Mouse (Mus musculus): ENCODE measurements at regions not wholly inside any gene's neighbourhood (a gene's known extent, or its start where the extent isn't known, plus 50 kb on each side); places are given as distances from the start of the nearest gene placed in this dataset.
A peak's percentile ranks its signal among the peaks of the same experiment; 100 is the strongest.
"Not testable (repeated sequence)": the region's sequence is repeated elsewhere in the genome, so short reads cannot be mapped to it uniquely, and the experiment has no call there.

GRCm38 (mm10) chr4:23823516-23823915 lies 672.7 kb upstream of the Mms22l start:
- DNase-seq, result no peak

DNA sequence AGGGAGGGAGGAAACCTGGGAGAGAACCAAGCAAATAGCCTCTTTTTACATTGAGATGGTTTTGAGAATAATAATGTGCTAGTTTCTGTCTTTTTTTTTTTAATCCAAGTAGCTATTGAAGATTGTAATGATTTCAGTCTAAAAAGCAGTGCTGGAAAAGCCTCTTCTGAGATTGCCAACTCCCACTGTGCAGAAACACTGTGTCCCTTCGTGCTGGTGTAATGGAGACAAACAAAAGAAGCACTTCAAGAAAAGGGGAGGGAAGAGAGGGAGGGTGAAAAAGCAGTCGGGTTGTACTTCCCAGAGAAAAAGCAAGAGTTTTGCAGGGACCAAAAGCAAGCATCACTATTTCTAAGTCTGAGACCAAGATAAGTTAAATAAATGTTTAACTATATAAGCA lies 669.4 kb upstream of the Mms22l start:
- DNase-seq, result peak; percentile 13

DNA sequence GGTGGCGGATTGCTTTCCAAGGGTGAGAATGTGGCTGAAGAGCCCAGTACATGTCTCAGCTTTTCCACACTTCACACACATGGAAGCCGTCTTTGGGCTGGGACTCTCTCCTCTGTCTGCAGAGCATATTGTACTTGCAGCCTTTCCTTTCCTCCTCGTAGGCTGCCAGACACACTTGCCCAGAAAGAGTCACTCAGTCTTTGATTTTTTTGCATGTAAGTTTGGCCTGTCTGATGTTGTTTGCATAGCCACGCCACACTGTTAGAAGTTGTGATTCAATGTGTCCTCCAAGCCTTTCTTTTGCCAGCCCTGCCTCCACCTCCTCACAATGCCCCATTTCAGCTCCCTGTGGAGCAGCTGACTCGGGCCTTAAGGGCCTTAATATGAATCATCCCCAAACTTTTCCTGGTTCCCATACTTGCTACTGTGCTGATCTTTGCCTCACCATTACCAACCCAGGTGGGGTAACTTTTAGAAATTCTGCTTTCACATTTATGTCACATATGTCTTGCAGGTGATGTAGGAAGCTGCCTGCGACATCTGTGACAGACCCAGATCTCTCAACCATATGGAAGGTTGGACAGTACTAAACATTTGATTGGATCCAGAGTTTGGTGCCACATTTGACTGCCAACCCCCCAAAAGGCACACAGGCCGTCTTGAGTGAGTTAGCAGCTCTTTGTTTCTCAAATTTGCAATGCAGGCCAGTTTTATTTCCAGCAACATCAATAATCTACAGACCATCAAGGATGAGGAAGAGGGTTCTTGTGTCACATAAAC lies 663.7 kb upstream of the Mms22l start:
- no peak for DNase-seq

- no peak for DNase-seq
Observed at GRCm38 (mm10) chr4:23843609-23844287, 652.5 kb upstream of the Mms22l start.

GRCm38 (mm10) chr4:23844288-23844971 lies 651.8 kb upstream of the Mms22l start:
- DNase-seq, result no peak

DNA sequence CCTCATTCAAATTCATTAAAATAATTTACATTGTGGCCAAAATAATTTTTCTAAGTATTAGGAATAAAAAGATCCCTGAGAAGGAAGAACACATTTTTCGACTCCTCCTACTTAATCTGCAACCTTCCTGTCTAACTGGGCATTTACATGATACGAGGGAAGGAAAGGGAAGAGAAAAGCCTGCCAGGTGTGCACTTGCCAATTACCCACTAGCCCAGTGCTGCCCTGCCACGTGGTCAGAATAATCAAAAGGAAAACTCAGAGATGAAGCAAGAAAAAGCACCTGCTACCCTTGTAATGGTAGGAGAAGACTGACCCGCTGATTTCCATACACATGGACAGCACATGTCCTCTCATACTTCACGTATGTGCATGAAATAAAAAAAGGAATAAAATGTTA lies 651.0 kb upstream of the Mms22l start:
- DNase-seq, result no peak

DNA sequence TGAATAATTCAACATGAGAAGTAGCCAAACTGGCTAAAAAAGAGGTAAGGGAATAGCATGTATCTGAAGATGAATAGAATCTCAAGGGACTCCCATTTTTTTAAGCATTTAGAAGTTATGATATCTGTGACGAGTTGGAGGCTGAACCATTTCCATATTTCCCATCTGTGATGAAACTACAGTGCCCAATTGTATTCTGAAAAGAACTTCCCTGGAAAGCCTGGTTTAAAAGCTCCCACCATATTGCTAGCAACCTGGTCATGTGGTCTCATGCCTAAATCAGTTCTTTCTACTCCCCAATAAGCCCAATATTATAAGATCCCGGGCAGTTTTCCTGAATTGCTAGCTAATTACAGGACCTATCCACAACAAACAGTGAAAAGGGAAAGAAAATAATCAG lies 645.6 kb upstream of the Mms22l start:
- DNase-seq, result no peak

DNA sequence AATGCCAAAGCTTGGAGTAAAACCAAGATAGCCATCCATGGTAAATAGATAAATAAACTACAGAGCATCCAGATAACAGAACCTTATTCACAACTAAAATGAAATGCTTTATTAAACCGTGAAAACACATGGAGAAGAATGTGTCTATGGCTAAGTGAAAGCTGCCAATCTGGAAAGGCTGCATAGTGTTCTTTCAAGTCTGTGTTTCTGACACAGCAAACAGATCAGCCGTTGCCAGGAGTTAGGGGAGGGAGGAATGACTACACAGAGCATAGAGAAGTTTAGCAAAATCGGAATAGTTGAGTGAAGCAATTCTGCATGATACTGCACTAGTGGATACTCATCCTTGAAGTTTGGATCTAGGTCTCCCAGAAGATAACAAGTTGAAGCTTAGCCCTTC lies 633.8 kb upstream of the Mms22l start:
- DNase-seq, result no peak

GRCm38 (mm10) chr4:23880007-23880406 lies 616.2 kb upstream of the Mms22l start:
- no peak for DNase-seq

DNA sequence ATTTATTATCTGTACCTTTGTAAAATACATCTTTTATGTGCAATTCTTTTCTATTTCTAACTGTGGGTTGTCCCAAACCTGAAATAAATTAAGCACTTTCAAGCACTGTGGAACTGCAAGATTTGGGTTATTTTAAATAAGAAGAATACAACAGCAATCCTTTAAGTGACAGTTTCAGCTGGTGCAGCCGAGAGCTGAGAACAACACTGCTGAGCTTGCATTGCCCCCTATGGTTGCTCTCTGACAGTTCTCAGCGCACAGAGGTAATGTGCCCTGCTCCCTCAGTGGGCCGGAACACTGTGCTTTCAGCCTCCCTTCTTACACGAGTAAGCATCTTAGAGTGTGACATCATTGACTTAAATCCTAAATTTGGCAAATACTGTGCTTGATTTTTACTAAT lies 582.9 kb upstream of the Mms22l start:
- no peak for DNase-seq

DNA sequence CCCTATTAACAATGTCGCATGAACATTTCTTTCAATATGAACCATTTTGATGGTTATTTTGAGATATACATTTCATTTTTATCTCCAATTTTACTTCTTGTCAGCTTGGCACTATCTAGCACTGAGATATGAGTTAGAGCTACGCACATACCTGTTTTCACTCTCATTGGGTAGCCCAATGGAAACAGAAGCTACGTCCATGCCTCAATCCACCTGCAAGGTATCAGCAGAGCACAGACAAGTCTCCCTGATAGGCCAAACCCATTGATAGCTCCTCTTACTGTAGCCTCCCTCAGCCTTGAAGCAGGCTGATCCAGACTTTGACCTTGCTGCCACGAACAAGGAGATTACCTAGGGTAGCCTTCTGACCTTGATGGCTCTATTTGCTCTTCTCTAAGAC lies 582.4 kb upstream of the Mms22l start:
- DNase-seq, result no peak

- DNase-seq, result no peak
Observed at GRCm38 (mm10) chr4:23914423-23914822, 581.8 kb upstream of the Mms22l start.

DNA sequence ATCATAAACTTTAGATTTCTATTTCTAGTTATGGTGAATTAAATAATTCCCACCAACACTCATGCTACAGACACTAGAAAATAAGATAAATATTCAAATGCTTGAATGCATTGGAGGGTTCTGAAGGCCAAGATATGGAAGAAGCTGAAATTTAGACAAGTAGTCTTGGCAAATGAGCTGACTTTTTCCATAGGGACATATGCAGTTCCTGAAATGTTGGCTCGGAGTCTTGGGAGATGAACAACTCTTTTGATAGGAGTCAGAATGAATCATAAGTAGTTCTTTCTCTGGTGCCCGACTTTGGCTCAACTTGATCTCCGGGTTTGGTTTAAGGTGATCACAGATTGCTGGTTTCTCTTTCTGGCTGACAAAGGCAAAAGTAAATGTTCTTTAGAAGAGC lies 574.7 kb upstream of the Mms22l start:
- DNase-seq, result no peak

DNA sequence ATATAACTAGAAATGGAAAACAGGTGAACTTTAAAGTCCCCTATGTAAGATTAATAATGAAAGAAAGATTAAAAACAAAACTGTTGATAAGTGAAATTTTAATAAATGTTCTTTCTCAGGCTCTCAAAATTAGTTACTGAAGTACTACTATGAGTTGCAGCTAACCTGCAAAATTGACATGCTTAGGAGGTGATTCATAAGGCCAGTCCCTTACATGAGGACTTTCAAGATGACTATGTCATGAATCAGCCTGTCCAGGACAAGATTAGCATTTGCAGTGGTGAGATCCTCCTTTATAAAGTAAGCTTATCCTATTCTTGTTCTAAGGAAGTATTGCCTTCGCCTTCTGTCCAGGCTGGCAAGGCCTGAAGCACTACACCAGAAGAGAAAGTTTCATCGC lies 542.1 kb upstream of the Mms22l start:
- DNase-seq, result no peak

DNA sequence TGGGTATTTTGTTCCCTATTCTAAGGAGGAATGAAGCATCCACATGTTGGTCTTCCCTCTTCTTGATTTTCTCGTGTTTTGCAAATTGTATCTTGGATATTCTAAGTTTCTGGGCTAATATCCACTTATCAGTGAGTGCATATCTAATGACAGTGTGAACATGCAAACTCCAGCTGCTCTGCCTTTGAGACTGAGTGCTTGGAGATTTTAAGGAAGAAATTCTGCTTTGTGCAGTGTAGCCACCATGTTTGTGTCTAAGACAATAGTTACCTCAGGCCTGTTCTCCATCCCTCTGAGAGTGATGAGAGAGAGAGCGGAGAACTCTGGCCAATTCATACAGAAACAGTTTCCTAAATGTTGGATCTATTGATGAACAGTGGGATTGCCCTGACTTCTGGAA lies 514.1 kb upstream of the Mms22l start:
- not testable (repeated sequence) for DNase-seq

DNA sequence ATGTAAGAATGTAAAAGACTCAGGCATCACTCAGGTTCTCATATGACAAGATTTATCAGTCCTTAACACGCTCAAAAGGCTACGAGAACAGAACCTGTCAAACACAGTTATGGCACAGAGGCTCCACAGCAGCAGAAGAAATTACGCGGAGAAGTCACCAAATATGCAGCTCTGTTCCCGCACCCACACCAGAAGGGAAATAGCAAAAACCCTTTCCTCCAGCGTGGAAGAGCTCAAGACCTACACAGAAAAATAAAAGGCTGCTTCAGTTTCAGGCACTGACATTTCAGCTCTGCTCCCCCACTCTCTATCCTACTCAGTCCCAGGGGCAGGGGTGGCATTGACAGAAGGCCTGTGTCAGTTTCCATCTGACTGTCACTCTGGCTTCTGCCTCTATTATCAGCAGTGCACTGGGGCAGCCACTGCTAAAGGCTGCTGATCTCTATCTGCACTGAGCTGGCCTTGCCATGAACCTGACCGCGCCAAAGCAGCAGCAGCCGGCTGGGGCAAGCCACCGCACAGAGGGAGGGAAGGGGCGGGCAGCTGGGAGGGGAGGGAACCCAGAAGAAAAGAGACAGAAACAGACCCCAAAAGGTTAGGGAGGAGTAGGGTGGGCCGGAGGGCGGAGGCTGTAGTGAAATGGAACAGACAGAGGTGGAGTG lies 513.3 kb upstream of the Mms22l start:
- no peak for DNase-seq

- DNase-seq, result no peak
Observed at GRCm38 (mm10) chr4:23983452-23983805, 512.8 kb upstream of the Mms22l start.

DNA sequence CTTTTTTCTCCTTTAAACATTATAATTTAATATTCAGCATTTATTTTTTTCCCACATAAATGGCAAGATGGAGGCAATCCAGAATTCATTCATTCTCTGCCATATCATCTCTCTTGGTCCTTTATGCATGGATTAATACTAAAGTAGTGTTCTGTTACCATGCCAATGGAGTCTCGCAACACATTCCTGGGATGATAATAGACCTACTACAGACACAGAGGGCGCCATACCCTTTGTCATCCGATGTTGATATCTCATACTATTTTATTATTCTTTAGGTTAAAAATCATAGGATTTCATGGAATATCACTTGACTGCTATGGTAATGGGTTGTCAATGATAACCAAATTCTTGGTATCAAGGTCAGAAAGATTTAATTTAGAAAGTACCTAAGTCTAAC lies 512.2 kb upstream of the Mms22l start:
- no peak for DNase-seq

- DNase-seq, result no peak
Observed at GRCm38 (mm10) chr4:23985956-23986355, 510.3 kb upstream of the Mms22l start.

DNA sequence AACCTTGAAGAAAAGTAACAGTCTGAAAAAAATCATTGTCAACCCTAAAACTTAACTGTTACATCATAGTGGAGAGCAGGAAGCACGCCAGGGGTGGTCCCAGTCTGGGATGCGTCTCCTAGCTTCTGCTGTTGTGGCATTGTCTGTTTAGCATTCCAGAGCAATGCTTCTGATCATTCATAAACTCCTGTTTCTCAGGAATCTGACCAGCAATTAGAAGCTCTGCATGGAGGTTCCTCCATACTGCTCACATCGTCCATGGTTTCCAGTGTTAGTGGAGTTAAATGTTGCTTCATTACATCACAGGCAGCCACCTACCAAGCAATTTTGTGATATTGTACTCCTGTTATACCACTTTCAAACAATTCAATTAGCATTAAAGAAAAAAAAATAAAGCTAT lies 502.4 kb upstream of the Mms22l start:
- no peak for DNase-seq

DNA sequence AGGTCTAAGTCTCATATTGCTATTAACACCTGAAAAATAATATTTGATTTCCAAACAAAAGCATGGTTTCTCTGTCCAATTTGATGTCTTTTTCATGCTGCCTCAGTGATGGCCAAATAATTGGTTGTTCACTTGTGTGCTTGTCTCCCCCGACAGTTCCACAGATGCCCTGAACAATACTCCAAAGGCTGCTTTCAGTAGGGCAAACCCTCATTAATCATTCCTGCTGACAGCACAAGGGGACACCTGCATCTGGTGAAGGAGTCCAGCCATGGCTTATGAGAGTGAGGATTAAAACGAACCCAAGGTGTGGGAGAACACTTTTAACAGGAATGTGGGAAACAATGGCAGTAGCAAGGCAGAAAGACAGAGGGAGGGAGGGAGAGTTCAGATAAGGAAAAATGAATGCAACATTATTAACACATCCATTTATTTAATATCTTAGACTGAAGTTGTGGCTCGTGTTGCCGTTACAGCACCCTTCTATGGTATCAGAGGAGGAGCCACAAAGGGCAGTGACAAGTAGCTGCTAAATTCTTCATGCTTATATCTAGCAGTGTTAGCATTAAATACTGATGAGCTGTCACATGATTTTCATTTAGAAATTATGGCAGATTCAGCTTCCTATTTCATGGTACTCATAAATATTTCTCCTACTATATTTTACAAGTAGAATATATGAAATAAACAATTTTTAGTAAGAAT lies 501.8 kb upstream of the Mms22l start:
- no peak for DNase-seq

DNA sequence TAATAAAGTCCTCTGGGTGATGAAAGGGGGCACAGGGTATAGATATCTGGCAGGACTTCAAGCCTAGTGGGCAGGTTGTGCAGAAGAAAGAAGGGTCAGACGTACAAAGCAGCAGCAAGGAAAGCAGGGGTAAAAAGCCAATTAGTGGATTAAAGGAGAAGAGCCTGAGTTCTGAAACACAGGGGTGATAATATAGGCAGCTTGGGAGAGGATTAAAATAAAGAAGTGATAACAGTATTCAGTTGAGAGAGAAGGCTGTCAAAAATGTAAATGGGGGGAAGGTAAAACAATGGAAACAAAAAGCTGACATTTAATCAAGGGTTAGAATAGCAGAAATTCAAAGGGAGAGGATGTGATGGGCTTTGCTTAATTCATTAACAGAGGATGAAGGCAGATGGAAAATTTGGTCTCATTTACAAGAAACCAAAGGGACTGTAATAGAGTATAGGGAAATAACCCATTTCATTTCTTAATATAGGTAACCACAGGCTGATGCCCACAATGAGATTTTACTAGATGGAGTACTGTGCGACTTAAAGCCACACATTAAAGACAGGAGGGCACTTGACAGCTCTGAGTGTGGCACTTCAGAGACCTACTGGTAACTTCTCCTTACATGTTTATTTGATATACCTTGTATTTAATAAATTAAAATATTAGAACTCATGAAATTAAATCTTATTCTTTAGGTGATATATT lies 489.8 kb upstream of the Mms22l start:
- DNase-seq, result no peak

All from cerebellum, adult 9-10 months (tissue).